Mouse (Mus musculus) lung, postnatal 0 days (tissue): ENCODE data around the gene Hspg2. TPM values are rescaled to one million over a fixed set of nuclear protein-coding genes. Genes with fewer than 3 reads are reported as not detected.

Experiments
- ATAC-seq: fragments of 200-750 bp; cut with Nextera tagmentation; 2 replicates; pipeline ENCODE4 v1.8.0; 2017; ENCODE audit warnings: moderate library complexity
- DNase-seq: peaks from one replicate; pipeline ENCODE4 v3.0.0-alpha.2; 2016; ENCODE audit warnings: low spot score
- H3K27ac ChIP-seq: fragments of 300-500 bp; sonication (generic); 2 replicates; pipeline ENCODE4 v1.5.1; 2014; ENCODE audit warnings: antibody characterized with exemption, mild to moderate bottlenecking, low read length, mixed read lengths
- H3K27me3 ChIP-seq: fragments of 300-500 bp; sonication (generic); replicated peaks from 2 replicates; pipeline ENCODE4 v1.6.1; 2014; ENCODE audit warnings: low read length, mixed read lengths; ENCODE audit not compliant: insufficient read depth
- H3K36me3 ChIP-seq: fragments of 300-500 bp; sonication (generic); 2 replicates; pipeline ENCODE4 v1.6.1; 2014; ENCODE audit warnings: low read length, mixed read lengths; ENCODE audit not compliant: insufficient read depth
- H3K4me1 ChIP-seq: fragments of 300-500 bp; sonication (generic); 2 replicates; pipeline ENCODE4 v1.6.1; 2014; ENCODE audit warnings: antibody characterized with exemption, low read depth, low read length, mixed read lengths; ENCODE audit not compliant: insufficient read depth
- H3K4me2 ChIP-seq: fragments of 300-500 bp; sonication (generic); replicated peaks from 2 replicates; pipeline ENCODE4 v1.6.1; 2014; ENCODE audit warnings: low read depth, mild to moderate bottlenecking, low read length, moderate library complexity, mixed read lengths
- H3K4me3 ChIP-seq: fragments of 300-500 bp; sonication (generic); 2 replicates; pipeline ENCODE4 v1.5.1; 2014; ENCODE audit warnings: low read depth, low read length
- H3K9ac ChIP-seq: fragments of 300-500 bp; sonication (generic); replicated peaks from 2 replicates; pipeline ENCODE4 v1.6.1; 2014; ENCODE audit warnings: low read depth, mild to moderate bottlenecking
- H3K9me3 ChIP-seq: fragments of 300-500 bp; sonication (generic); 2 replicates; pipeline ENCODE4 v1.6.1; 2016; ENCODE audit warnings: low read length, mixed read lengths
- CTCF ChIP-seq: IDR thresholded peaks from 2 replicates; pipeline ENCODE4 v1.5.1; 2016; ENCODE audit warnings: antibody characterized with exemption, mild to moderate bottlenecking
- EP300 ChIP-seq: IDR thresholded peaks from 2 replicates; pipeline ENCODE4 v1.6.1; 2016; ENCODE audit warnings: antibody characterized with exemption, mild to moderate bottlenecking, control low read depth
- WGBS: fragments of 180-500 bp; shearing (Covaris S2); extraction: QIAGEN DNeasy Blood & Tissue Kit; methylation state at CpG from one replicate; pipeline ENCODE4 v1.1.7; 2014; 5-methylcytosine and 5-hydroxymethylcytosine counted together
- polyA plus RNA-seq: library from polyadenylated mRNA; unstranded; fragments of >200 nt; fragmentation: Nextera tagmentation; extraction: Ambion mirVana; gene quantifications from 2 replicates; pipeline ENCODE4 v1.2.1, GENCODE M21; 2015

Gene Hspg2
- polyA plus RNA-seq, 1 experiment from 2014 or later = 25.3 TPM

GRCm38 (mm10) chr4:137488571-137489303 is 20.2 kb downstream of the Hspg2 start:
- 19% methylated on average over 12 of the region's 12 CpGs for WGBS
- ATAC-seq = peak; percentile 32
- Histone ChIP-seq H3K9me3 (no peaks in the 10 kb centered on the region), H3K9ac (no peak overlapping the region), H3K4me1 (peaks cover 62% of the 10 kb centered on the region), H3K36me3 (no peaks in the 10 kb centered on the region), H3K27ac (peak overlapping the region; percentile 3; the same call in 1 of the 2 replicates), H3K27me3 (no peaks in the 10 kb centered on the region), H3K4me3 (no peak overlapping the region), H3K4me2 (no peak overlapping the region)
- peak; percentile 73 for TF ChIP-seq CTCF
- TF ChIP-seq EP300 = no peak
- peak; percentile 68 for DNase-seq

DNA sequence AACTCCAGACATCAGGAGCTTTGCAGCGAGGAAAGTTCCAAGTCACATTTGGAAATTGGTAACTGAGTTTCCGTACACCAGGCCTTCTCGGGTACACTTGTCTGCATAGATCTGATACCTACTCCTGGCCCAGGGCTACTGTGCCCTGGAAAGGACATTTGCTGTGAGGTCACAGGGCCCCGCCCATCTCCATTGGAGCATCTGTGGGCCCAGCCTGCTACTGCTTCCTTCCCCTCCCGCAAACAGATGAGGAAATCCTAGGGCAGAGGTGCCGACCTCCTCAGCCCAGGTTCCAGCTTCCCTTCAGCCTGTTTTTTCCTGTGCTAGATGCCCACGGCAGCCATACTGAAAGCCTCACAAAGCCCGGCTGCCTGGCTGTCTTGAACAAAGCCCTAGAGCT is 21.4 kb downstream of the Hspg2 start:
- peaks cover 59% of the 10 kb centered on the region for H3K4me1 ChIP-seq
- no peak overlapping the region for H3K9ac ChIP-seq
- no peaks in the 10 kb centered on the region for H3K27me3 ChIP-seq
- WGBS = 56% methylated on average over 8 of the region's 8 CpGs
- no peak overlapping the region for H3K4me2 ChIP-seq
- H3K9me3 ChIP-seq = no peaks in the 10 kb centered on the region
- DNase-seq (no peak), ATAC-seq (no peak)
- H3K4me3 ChIP-seq = no peak overlapping the region
- H3K27ac ChIP-seq = peak overlapping the region; percentile 35; the same call in 1 of the 2 replicates
- no peaks in the 10 kb centered on the region for H3K36me3 ChIP-seq
- TF ChIP-seq EP300 (no peak), CTCF (no peak)

DNA sequence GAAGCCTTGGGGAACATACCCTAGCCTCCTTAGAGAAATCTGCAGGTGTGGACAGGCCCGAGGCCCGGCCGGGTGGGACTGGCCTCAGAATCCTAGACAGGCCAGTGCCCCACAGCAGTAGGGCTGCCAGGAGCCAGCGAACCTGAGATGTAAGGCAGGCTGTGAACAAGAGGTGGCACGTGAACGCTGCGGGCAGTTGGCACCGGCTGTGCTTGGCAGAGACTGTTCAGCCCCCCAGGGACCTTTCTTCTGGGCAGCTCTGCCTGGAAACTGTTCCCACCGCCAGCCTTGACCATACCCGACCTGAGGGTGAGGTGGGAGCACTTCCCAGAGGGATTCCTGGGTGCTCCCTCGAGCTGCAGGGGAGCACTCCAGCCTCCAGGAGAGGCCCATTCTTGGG is 24.0 kb downstream of the Hspg2 start:
- Histone ChIP-seq H3K36me3 (no peaks in the 10 kb centered on the region), H3K4me3 (no peak overlapping the region), H3K27ac (no peak overlapping the region), H3K27me3 (no peaks in the 10 kb centered on the region), H3K4me1 (peaks cover 42% of the 10 kb centered on the region), H3K9me3 (no peaks in the 10 kb centered on the region), H3K9ac (no peak overlapping the region), H3K4me2 (no peak overlapping the region)
- ATAC-seq (no peak), DNase-seq (no peak)
- TF ChIP-seq CTCF (no peak), EP300 (no peak)
- 53% methylated on average over 11 of the region's 11 CpGs for WGBS

DNA sequence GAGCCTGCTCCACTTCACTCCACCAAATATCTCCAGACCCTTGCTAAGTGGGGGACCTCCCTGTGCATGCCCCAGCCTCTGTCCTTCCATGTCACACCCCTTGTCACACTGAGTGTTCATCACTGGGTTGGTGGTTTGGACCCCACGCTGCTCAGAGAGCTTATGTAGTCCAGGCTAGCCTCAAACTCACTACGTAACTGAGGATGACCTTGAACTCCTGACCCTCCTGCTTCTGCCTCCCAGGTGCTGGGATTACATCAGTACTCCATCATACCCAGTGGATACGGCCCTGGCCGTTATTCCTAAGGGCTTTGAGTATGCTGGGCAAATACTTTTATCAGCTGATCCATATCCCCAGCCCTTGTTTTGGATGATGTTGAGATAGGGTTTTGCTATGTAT is 24.6 kb downstream of the Hspg2 start:
- H3K9me3 ChIP-seq = no peaks in the 10 kb centered on the region
- H3K4me1 ChIP-seq = peaks cover 42% of the 10 kb centered on the region
- WGBS = 69% methylated on average over 4 of the region's 4 CpGs
- no peak for TF ChIP-seq EP300
- no peak for TF ChIP-seq CTCF
- H3K4me3 ChIP-seq = no peak overlapping the region
- ATAC-seq (no peak), DNase-seq (no peak)
- H3K27me3 ChIP-seq = no peaks in the 10 kb centered on the region
- H3K36me3 ChIP-seq = no peaks in the 10 kb centered on the region
- H3K4me2 ChIP-seq = no peak overlapping the region
- H3K9ac ChIP-seq = no peak overlapping the region
- no peak overlapping the region for H3K27ac ChIP-seq

DNA sequence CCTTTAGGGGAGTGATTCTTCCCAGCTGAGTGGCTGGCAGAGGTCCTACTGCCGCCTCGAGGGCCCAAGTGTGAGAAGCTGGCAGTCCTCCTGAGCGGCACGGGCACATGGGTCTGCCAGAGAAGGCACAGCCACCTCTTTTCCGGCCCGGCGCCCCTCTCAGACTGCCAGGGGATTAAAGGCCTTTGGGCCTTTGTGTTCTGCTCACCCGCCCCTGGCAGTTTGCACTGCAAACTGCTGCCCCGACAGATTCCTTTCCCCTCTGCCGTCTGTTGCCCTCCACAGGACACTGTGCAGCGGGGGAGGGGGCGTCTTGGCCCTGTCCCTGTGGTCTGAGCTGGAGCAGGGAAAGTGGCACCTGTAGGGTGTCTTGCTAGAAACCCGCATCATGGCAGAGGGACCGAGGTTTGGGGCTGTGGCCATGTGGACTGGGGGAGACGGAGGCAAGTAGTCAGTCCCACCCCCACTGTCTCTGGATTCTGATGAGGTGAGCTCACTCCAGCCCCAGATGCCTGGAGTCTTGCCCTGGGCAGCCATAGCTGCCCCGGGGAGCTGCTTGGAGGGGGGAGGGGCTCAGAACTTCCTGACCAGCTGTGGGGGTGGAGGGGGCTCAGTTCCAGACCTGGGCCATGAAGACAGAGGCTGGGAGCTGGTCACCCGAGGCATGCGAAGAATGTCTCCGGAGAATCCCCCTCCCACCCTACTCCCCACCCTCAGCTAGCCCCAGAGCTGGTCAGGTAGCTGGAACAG is 26.4 kb downstream of the Hspg2 start:
- H3K9me3 ChIP-seq = no peaks in the 10 kb centered on the region
- peak; percentile 56 for ATAC-seq
- TF ChIP-seq CTCF (no peak), EP300 (no peak)
- peak; percentile 66 for DNase-seq
- H3K9ac ChIP-seq = no peak overlapping the region
- peak overlapping the region; percentile 57; the same call in 1 of the 2 replicates for H3K27ac ChIP-seq
- H3K4me1 ChIP-seq = peaks cover 38% of the 10 kb centered on the region; the same call in 1 of the 2 replicates
- no peak overlapping the region for H3K4me3 ChIP-seq
- no peaks in the 10 kb centered on the region; the same call in 1 of the 2 replicates for H3K36me3 ChIP-seq
- WGBS = 16% methylated on average over 19 of the region's 19 CpGs
- no peaks in the 10 kb centered on the region for H3K27me3 ChIP-seq
- no peak overlapping the region for H3K4me2 ChIP-seq

- no peak overlapping the region for H3K4me2 ChIP-seq
- H3K9ac ChIP-seq = no peak overlapping the region
- peak; percentile 8 for ATAC-seq
These were observed 27.0 kb downstream of the Hspg2 start for GRCm38 (mm10) chr4:137495501-137496100.

More at GRCm38 (mm10) chr4:137495501-137496100, 27.0 kb downstream of the Hspg2 start:
- Histone ChIP-seq H3K27ac (0 out of 2 replicates have a peak overlapping the region, but pooled peaks have one; percentile 57), H3K4me3 (no peak overlapping the region), H3K27me3 (no peaks in the 10 kb centered on the region), H3K9me3 (no peaks in the 10 kb centered on the region), H3K4me1 (peaks cover 33% of the 10 kb centered on the region; the same call in 1 of the 2 replicates), H3K36me3 (no peaks in the 10 kb centered on the region; the same call in 1 of the 2 replicates)
- 36% methylated on average over 6 of the region's 6 CpGs for WGBS
- TF ChIP-seq EP300 (no peak), CTCF (no peak)
- DNase-seq = no peak
